Mouse (Mus musculus) ES-E14 (cell line): ENCODE measurements around the gene Proser3. TPM values are rescaled to one million over a fixed set of nuclear protein-coding genes. Genes with fewer than 3 reads are reported as not detected.

Experiments used
- DNase-seq: peaks from one replicate; pipeline ENCODE4 v3.0.0-alpha.2; 2013; ENCODE audit warnings: low read depth, low spot score
- H3K27ac ChIP-seq: 2 replicates; pipeline ENCODE4 v1.5.1; 2012; ENCODE audit warnings: low read depth, mild to moderate bottlenecking, low read length, moderate library complexity, mixed read lengths; ENCODE audit not compliant: poor library complexity, insufficient read depth, severe bottlenecking
- H3K36me3 ChIP-seq: 2 replicates; pipeline ENCODE4 v1.6.1; 2012; ENCODE audit warnings: mild to moderate bottlenecking, low read length, moderate library complexity, mixed read lengths; ENCODE audit not compliant: control insufficient read depth, poor library complexity, insufficient read depth, severe bottlenecking
- H3K4me1 ChIP-seq, 2 experiments: fragments of 150-350 bp in 1 of 2; sonication (generic) in 1 of 2; 2 replicates each; pipeline ENCODE4 v1.6.1; 2012; ENCODE audit warnings: low read length in 2 of 2, mild to moderate bottlenecking in 1 of 2, mixed read lengths in 1 of 2; ENCODE audit not compliant: control insufficient read depth in 2 of 2, insufficient read depth in 2 of 2, poor library complexity in 1 of 2
- H3K4me3 ChIP-seq, 2 experiments: fragments of 150-350 bp in 1 of 2; sonication (generic) in 1 of 2; 2 replicates each; pipeline ENCODE4 v1.5.1; 2012; ENCODE audit warnings: low read length in 2 of 2, low read depth in 1 of 2, mild to moderate bottlenecking in 1 of 2, mixed read lengths in 1 of 2; ENCODE audit not compliant: insufficient read depth in 1 of 2, poor library complexity in 1 of 2, severe bottlenecking in 1 of 2
- H3K9ac ChIP-seq: 2 replicates; pipeline ENCODE4 v1.6.1; 2012; ENCODE audit warnings: low read depth, mild to moderate bottlenecking, low read length, mixed read lengths; ENCODE audit not compliant: poor library complexity, insufficient read depth, severe bottlenecking
- H3K9me3 ChIP-seq: fragments of 150-350 bp; sonication (generic); 2 replicates; pipeline ENCODE4 v1.6.1; 2012; ENCODE audit warnings: low read depth, mild to moderate bottlenecking, low read length; ENCODE audit not compliant: control insufficient read depth, insufficient read depth
- CHD2 ChIP-seq: IDR thresholded peaks from 2 replicates; pipeline ENCODE4 v1.6.1; 2014; ENCODE audit warnings: mild to moderate bottlenecking, low read depth, low read length, inconsistent platforms
- HCFC1 ChIP-seq: IDR thresholded peaks from 2 replicates; pipeline ENCODE4 v1.6.1; 2012; ENCODE audit warnings: low read length, inconsistent platforms, borderline replicate concordance; ENCODE audit not compliant: insufficient read depth
- MAFK ChIP-seq: IDR thresholded peaks from 2 replicates; pipeline ENCODE4 v1.6.1; 2014; ENCODE audit warnings: mild to moderate bottlenecking, low read depth, low read length, inconsistent platforms; ENCODE audit not compliant: insufficient read depth
- ZC3H11A ChIP-seq: IDR thresholded peaks from 2 replicates; pipeline ENCODE4 v1.6.1; 2012; ENCODE audit warnings: low read depth, mild to moderate bottlenecking, inconsistent platforms, low read length, borderline replicate concordance
- ZNF384 ChIP-seq: IDR thresholded peaks from 2 replicates; pipeline ENCODE4 v1.6.1; 2012; ENCODE audit warnings: low read depth, low read length, inconsistent platforms
- in situ Hi-C, 2 experiments: fragments of 600-800 bp; cut with MboI; formaldehyde crosslinking; loops; one replicate each; pipeline ENCODE4 v1.15.1; 2025; ENCODE audit warnings: low sequenced_read_pairs in 2 of 2, inconsistent platforms in 1 of 2; ENCODE audit not compliant: unreplicated experiment in 2 of 2
- total RNA-seq: library from RNA; depleted of rRNA; stranded (reverse); fragments of 300-350 nt; gene quantifications from 2 replicates; pipeline ENCODE4 v1.2.3, GENCODE M21; 2012

The Proser3 gene
- total RNA-seq, 1 experiment: 6.8 TPM

DNA sequence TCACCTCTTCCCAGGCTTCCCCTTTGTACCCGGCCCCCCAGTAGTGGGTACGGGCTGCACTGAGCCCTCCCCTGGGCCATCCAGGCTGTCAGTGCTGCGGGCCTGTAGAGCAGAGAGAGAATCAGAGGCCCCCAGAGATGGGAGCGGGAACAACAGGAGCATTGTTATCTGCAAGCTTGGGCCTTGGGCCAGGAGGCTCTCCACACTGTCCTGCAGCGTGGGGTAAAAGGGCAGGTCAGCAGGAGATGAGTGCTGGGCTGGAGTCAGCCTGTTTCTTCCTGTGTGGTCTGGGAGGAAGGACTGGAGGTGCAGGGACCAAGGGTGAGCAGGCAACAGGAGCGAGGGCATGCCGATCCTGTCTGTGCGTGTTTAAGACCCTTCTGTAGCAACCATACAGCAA lies 19.2 kb downstream of the Proser3 start:
- TF ChIP-seq ZC3H11A: no peak
- TF ChIP-seq MAFK: no peak
- no peak for TF ChIP-seq CHD2
- no peak for TF ChIP-seq HCFC1
- TF ChIP-seq ZNF384: no peak
- in situ Hi-C loops: no loop called here
- peaks cover 0 to 4% of the 10 kb centered on the region in 2 experiments; a peak in 1 of 4 replicates for H3K4me1 ChIP-seq
- DNase-seq: no peak
- no peak overlapping the region for H3K4me3 ChIP-seq
- no peaks in the 10 kb centered on the region for H3K9me3 ChIP-seq
- H3K36me3 ChIP-seq: no peaks in the 10 kb centered on the region
- no peak overlapping the region for H3K27ac ChIP-seq
- H3K9ac ChIP-seq: no peak overlapping the region

DNA sequence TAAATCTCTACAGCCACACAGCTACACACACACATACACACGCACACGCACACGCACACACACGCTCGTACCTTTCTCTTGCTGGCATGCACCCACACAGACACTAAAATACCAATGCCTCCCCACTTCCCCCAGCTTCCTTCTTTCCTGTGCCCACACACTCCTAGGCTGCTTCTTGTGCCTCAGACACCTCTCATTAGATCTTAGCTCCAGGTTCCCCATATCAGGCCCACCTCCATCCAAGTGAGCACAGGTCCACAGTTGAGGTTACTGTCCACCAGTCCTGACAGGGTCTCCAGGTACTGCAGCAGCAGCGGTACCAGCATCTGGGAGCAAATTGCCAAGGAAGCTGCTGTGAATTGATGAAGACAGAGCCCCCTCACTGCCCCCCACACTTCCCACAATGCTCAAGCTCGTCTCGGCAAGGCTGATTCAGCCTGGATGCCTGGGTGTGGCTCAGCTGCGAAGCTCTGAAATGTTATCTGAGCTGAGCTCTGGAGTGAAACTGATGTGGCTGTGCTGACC lies 20.7 kb downstream of the Proser3 start:
- in situ Hi-C loops: no loop called here
- peaks cover 0 to 12% of the 10 kb centered on the region in 2 experiments; a peak in 2 of 4 replicates for H3K4me1 ChIP-seq
- H3K4me3 ChIP-seq: no peak overlapping the region
- H3K9ac ChIP-seq: no peak overlapping the region
- H3K9me3 ChIP-seq: no peaks in the 10 kb centered on the region
- DNase-seq: no peak
- no peak for TF ChIP-seq MAFK
- TF ChIP-seq CHD2: no peak
- no peak for TF ChIP-seq ZC3H11A
- H3K27ac ChIP-seq: no peak overlapping the region
- H3K36me3 ChIP-seq: no peaks in the 10 kb centered on the region

DNA sequence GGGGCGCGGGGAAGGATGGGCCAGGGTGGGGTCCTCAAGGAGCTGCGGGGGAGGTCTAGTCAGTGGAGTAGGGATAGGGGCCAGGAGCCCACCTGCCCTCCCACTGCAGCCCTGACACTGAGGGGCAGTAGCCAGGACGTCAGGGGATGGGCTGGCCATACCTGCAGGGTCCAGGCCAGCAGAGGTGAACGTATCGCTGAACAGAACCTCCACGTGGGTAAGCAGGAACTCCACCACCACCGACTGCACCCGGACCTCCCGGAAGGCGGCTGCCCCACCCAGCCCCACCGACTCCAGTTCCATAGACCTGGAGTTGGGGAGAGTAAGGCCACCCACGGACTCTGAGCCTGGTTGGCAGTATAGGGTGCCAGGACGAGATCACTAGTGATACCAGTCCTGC lies 25.1 kb downstream of the Proser3 start:
- Histone ChIP-seq H3K9ac (0 out of 2 replicates have a peak overlapping the region, but pooled peaks have one; percentile 7), H3K36me3 (no peaks in the 10 kb centered on the region), H3K9me3 (no peaks in the 10 kb centered on the region), H3K27ac (no peak overlapping the region), H3K4me3 (no peak overlapping the region), H3K4me1 (peaks cover 1 to 12% of the 10 kb centered on the region in 2 experiments; a peak in 2 of 4 replicates)
- DNase-seq: no peak
- in situ Hi-C loops: no loop called here
- TF ChIP-seq HCFC1: no peak
- TF ChIP-seq ZC3H11A: no peak
- TF ChIP-seq ZNF384: no peak
- TF ChIP-seq CHD2: no peak
- TF ChIP-seq MAFK: no peak

DNA sequence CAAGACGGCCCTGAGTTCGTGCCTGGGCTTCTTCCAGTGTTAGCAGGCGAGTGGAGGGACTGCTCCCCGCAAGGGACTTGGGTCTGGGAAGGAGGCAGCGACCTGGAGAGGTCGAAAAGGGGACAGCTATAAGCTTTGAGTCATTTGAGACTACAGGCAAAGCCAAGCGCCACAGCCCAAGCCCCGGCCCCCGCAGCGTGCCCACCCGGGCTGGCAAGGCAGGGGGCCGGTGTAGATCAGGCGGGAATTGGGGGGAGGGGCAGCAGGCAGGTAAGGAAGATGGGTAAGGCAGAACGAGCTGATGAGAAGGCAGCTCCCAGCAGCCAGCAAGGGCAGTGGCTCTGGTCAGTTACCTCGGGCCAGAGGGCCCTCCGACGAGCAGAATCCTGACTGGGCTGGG lies 25.7 kb downstream of the Proser3 start:
- Histone ChIP-seq H3K4me1 (peaks cover 1 to 12% of the 10 kb centered on the region in 2 experiments; a peak in 2 of 4 replicates), H3K36me3 (no peaks in the 10 kb centered on the region), H3K27ac (no peak overlapping the region), H3K4me3 (peak overlapping the region; percentile 35 to 52; a peak in 1 of 4 replicates), H3K9ac (0 out of 2 replicates have a peak overlapping the region, but pooled peaks have one; percentile 7), H3K9me3 (no peaks in the 10 kb centered on the region)
- in situ Hi-C loops: no loop called here
- no peak for TF ChIP-seq ZC3H11A
- no peak for DNase-seq

DNA sequence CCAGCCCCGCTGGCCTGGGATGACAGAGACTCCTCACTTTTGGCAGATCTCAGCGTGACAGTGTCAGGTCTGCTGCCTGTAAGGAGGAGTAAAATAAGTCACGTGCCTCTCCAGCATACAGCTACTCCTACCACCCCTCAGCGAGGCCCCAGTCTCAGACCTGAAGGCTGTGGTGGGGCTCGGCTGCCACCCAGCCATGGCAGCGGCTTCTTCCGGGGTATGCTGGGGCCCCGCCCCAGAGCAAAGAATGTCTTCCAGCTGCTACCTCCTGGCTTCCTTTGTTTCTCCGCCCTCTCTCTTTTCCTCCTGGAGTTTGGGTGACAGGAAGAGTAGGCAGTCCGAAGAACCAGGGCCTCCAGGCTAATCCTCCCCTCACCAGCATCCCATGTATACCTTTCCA lies 26.1 kb downstream of the Proser3 start:
- DNase-seq: no peak

More for the DNA sequence above, 26.1 kb downstream of the Proser3 start:
- Histone ChIP-seq H3K4me3 (peak overlapping the region; percentile 35 to 52; a peak in 1 of 4 replicates), H3K36me3 (no peaks in the 10 kb centered on the region), H3K9me3 (no peaks in the 10 kb centered on the region), H3K9ac (no peak overlapping the region), H3K4me1 (peaks cover 1 to 12% of the 10 kb centered on the region in 2 experiments; a peak in 2 of 4 replicates), H3K27ac (no peak overlapping the region)
- in situ Hi-C loops: no loop called here
- TF ChIP-seq MAFK (no peak), HCFC1 (no peak), ZNF384 (no peak), ZC3H11A (no peak), CHD2 (no peak)
